Mouse (Mus musculus) forebrain, embryonic 13.5 days (tissue): ENCODE data around the gene Rps16. TPM values are rescaled to one million over a fixed set of nuclear protein-coding genes. Genes with fewer than 3 reads are reported as not detected.
"Not testable (repeated sequence)": the region's sequence is repeated elsewhere in the genome, so short reads cannot be mapped to it uniquely, and the experiment has no call there.

Source experiments
- ATAC-seq: fragments of 200-750 bp; cut with Nextera tagmentation; 2 replicates; pipeline ENCODE4 v1.8.0; 2017
- H3K27ac ChIP-seq: fragments of 300-500 bp; sonication (generic); 2 replicates; pipeline ENCODE4 v1.5.1; 2015; ENCODE audit warnings: inconsistent platforms, mild to moderate bottlenecking, moderate library complexity
- H3K27me3 ChIP-seq: fragments of 300-500 bp; sonication (generic); 2 replicates; pipeline ENCODE4 v1.6.1; 2015; ENCODE audit warnings: mild to moderate bottlenecking, inconsistent platforms
- H3K36me3 ChIP-seq: fragments of 300-500 bp; sonication (generic); 2 replicates; pipeline ENCODE4 v1.6.1; 2015; ENCODE audit warnings: mild to moderate bottlenecking, inconsistent platforms; ENCODE audit not compliant: poor library complexity, severe bottlenecking
- H3K4me1 ChIP-seq: fragments of 300-500 bp; sonication (generic); 2 replicates; pipeline ENCODE4 v1.6.1; 2015; ENCODE audit warnings: inconsistent platforms
- H3K4me2 ChIP-seq: fragments of 300-500 bp; sonication (generic); 2 replicates; pipeline ENCODE4 v1.6.1; 2015; ENCODE audit warnings: inconsistent platforms, mild to moderate bottlenecking, moderate library complexity
- H3K4me3 ChIP-seq: fragments of 300-500 bp; sonication (generic); 2 replicates; pipeline ENCODE4 v1.5.1; 2015; ENCODE audit warnings: mild to moderate bottlenecking, inconsistent platforms
- H3K9ac ChIP-seq: fragments of 300-500 bp; sonication (generic); 2 replicates; pipeline ENCODE4 v1.6.1; 2015; ENCODE audit warnings: mild to moderate bottlenecking, inconsistent platforms
- H3K9me3 ChIP-seq: fragments of 300-500 bp; sonication (generic); replicated peaks from 2 replicates; pipeline ENCODE4 v1.6.1; 2016; ENCODE audit warnings: inconsistent platforms
- WGBS: fragments of 180-500 bp; shearing (Covaris S2); methylation state at CpG from one replicate; pipeline ENCODE4 v1.1.7; 2015; 5-methylcytosine and 5-hydroxymethylcytosine counted together
- polyA plus RNA-seq: library from polyadenylated mRNA; unstranded; fragments of >200 nt; fragmentation: Nextera tagmentation; extraction: Ambion mirVana; gene quantifications from 2 replicates; pipeline ENCODE4 v1.2.1, GENCODE M21; 2015

Gene Rps16
- polyA plus RNA-seq, 1 experiment from 2014 or later, result 704 TPM

DNA sequence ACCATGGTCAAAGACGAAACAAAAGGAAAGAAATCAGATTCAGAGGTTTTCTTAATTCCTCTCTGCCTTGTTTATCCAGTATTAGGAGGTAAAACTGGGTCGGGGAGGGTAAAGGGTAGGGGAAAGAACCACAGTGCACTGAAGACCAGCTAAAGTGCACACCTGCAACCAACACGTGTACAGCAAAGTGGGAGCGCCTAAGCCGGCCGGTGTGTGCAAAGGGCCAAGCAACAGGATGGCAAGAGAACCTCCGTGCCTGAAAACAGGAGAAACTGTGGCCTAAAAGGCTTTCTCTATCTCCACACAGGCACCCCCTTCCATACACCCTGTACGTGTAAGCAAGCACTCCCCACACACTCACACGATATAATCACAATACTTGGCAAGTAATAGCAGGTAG lies 34.7 kb downstream of the Rps16 start:
- Histone ChIP-seq H3K36me3 (peaks cover 44% of the 10 kb centered on the region), H3K9ac (no peak overlapping the region), H3K4me3 (no peak overlapping the region), H3K9me3 (no peaks in the 10 kb centered on the region), H3K27me3 (0 out of 2 replicates have a peak, but pooled peaks cover 2% of the 10 kb centered on the region), H3K4me1 (peaks cover 25% of the 10 kb centered on the region), H3K27ac (no peak overlapping the region), H3K4me2 (no peak overlapping the region)
- WGBS, result 95% methylated on average over 9 of the region's 9 CpGs
- ATAC-seq, result no peak

DNA sequence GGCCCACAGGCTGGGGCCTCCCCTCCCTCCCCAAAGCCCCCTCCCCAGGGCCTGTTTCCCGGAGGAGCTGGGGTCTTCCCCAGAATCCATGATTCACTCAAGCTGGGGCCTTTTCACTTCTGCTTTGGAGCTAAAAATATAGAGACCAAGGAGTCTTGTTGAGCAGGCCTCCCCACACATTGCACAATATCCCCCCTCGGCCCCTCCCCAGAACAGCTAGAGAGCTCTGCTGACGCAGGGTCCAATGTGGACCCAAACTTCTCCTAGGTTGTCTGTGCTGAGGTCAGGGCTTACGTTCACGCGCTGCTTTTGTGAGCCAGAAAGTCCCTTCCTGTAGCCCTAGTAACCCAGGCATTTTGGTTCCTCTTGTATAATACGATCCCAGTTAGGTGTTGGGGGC lies 35.6 kb downstream of the Rps16 start:
- Histone ChIP-seq H3K9me3 (no peaks in the 10 kb centered on the region), H3K4me3 (no peak overlapping the region), H3K4me1 (peaks cover 24% of the 10 kb centered on the region), H3K27me3 (0 out of 2 replicates have a peak, but pooled peaks cover under 1% of the 10 kb centered on the region), H3K4me2 (no peak overlapping the region), H3K27ac (no peak overlapping the region), H3K36me3 (peaks cover 51% of the 10 kb centered on the region), H3K9ac (no peak overlapping the region)
- 86% methylated on average over 7 of the region's 7 CpGs for WGBS
- ATAC-seq, result no peak

DNA sequence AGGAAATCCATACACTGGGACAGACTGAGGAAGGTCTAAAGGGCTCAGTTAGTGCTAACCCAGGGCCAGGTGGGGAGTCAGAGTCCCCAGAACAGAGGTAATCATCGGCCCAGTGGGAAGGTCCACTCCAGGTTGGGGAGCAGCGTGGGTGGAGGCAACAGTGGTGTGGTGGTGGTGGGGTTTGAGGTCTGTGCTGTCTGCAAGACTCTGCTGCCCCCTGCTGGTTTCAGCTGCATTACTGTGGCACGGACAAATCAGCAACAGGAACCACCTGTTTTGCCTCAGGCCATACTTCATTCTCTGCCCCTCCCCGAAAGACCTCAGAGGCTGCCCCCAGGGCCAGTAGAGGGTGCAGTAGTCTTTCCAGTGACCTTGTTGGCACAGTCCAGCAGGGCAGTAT lies 36.0 kb downstream of the Rps16 start:
- Histone ChIP-seq H3K4me3 (no peak overlapping the region), H3K9me3 (no peaks in the 10 kb centered on the region), H3K27me3 (no peaks in the 10 kb centered on the region), H3K9ac (no peak overlapping the region), H3K27ac (no peak overlapping the region), H3K36me3 (peaks cover 51% of the 10 kb centered on the region), H3K4me2 (no peak overlapping the region), H3K4me1 (peaks cover 24% of the 10 kb centered on the region)
- peak; percentile 81 for ATAC-seq
- 22% methylated on average over 4 of the region's 4 CpGs for WGBS

DNA sequence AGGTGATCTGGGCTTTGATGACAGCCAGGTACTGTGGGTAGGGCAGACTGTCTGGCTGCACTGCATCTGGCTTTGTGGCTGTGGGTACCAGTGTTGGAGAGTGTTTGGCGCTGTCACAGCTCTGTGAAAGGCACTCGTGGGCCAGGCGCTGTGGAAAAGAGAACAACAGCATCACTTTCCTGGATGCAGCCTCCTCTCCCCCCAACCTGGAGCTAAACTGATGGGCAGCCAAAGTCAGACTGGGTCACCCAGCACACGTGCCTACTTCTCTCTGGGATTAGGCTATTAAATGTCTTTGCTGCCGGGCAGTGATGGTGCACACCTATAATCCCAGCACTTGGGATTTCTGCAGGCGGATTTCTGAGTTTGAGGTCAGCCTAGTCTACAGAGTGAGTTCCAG lies 36.4 kb downstream of the Rps16 start:
- 83% methylated on average over 6 of the region's 6 CpGs for WGBS
- H3K27ac ChIP-seq, H3K4me3 ChIP-seq, H3K27me3 ChIP-seq, H3K9ac ChIP-seq, H3K4me2 ChIP-seq, H3K9me3 ChIP-seq, ATAC-seq: not testable (repeated sequence)
- Histone ChIP-seq H3K36me3 (peaks cover 51% of the 10 kb centered on the region), H3K4me1 (peaks cover 24% of the 10 kb centered on the region)

DNA sequence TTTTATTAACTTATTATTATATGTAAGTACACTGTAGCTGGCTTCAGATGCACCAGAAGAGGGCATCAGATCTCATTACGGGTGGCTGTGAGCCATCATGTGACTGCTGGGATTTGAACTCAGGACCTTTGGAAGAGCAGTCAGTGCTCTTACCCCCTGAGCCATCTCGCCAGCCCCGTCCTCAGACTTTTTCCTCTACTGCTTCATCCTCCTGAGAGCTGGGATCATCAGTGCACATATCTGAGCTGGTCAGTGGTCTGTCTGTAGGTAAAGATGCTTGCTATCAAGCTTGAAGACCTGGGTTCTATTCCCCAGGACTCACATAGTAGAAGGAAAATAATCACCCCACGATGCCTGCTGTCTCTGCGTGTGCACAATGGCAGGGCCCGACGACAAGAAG lies 36.9 kb downstream of the Rps16 start:
- peaks cover 51% of the 10 kb centered on the region for H3K36me3 ChIP-seq
- H3K27ac ChIP-seq, H3K27me3 ChIP-seq, H3K9ac ChIP-seq, H3K4me3 ChIP-seq, H3K9me3 ChIP-seq, ATAC-seq, H3K4me2 ChIP-seq: not testable (repeated sequence)
- 87% methylated on average over 7 of the region's 7 CpGs for WGBS
- H3K4me1 ChIP-seq, result peaks cover 19% of the 10 kb centered on the region

DNA sequence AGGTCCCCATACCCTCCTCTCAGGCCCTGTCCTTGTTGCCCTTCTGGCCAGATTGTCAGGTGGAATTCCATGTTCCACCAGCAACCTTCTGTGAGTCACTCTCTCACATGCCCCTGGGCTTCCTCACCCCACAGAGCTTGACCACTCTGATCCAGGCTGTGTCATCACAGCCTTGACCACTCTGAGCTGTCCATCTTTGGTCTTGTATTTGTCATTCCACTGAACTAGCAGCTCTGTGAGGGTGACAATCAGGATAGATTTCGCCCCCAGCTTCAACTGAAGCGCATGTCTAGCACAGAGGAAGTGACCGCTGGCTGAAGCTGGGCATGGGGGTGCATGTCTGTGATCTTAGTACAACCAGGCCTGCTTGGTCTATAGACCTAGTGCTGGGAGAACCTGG lies 39.9 kb downstream of the Rps16 start:
- H3K4me2 ChIP-seq, result no peak overlapping the region
- 100% methylated on average over 3 of the region's 3 CpGs for WGBS
- peaks cover 59% of the 10 kb centered on the region for H3K36me3 ChIP-seq
- no peaks in the 10 kb centered on the region for H3K27me3 ChIP-seq
- H3K27ac ChIP-seq, result no peak overlapping the region
- H3K4me3 ChIP-seq, result no peak overlapping the region
- peaks cover 22% of the 10 kb centered on the region for H3K4me1 ChIP-seq
- no peak for ATAC-seq
- H3K9ac ChIP-seq, result no peak overlapping the region
- no peaks in the 10 kb centered on the region for H3K9me3 ChIP-seq

DNA sequence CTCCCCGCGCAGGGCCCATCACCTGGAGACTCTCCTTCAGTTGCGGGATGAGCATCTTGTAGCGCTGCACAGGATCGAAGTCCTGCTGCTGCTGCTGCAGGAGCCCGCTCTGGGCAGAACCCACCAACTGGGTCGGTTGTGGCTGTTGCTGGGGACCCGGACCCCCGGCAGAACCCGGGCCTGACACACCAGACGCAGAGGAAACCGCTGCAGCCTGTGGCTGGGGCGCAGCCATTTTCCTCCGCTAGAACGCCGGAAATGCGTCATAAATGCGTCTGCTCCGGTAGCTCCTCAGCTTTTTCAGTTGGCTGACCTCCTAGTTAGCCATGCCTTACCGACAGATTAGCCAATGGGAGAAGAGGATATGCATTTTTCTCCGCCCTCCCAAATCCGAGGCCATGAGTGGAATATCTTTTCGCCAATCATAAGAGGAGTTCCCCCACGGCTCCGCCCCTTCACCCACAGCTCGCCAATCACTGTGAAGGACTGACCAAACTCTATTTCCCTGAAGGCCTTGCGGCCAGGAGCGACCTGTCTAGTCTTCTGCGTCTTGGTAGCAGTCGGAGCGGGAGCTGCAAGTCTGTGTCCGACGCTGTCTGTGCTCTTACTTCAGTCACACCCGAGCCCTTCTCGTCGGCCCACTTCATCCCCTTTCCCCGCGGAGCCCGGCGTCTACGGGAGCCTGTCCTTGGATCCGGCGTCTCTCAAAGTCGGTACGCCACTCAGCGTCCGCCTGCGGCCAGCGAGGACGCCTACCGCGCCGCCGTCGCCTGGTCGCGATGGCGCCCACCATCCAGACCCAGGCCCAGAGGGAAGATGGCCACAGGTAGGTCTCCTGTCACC lies 42.2 kb downstream of the Rps16 start, which contains the start of the genes Med29 and Paf1:
Gene Med29 (minus strand): TSS at position 280 of the 843 bp plus-strand sequence.
Gene Paf1 (plus strand): TSS at position 523 of the 843 bp plus-strand sequence.
- Histone ChIP-seq H3K4me2 (peak within 1 kb of the TSS; percentile 92), H3K9me3 (no peaks in the 10 kb centered on the region), H3K9ac (peak within 1 kb of the TSS; percentile 90), H3K27ac (peak within 1 kb of the TSS; percentile 75), H3K27me3 (no peaks in the 10 kb centered on the region), H3K4me1 (peaks cover 22% of the 10 kb centered on the region), H3K36me3 (peaks cover 63% of the 10 kb centered on the region), H3K4me3 (peak within 1 kb of the TSS; percentile 91)
- ATAC-seq, result peak; percentile 99
- WGBS, result under 1% methylated on average over 56 of the region's 58 CpGs

DNA sequence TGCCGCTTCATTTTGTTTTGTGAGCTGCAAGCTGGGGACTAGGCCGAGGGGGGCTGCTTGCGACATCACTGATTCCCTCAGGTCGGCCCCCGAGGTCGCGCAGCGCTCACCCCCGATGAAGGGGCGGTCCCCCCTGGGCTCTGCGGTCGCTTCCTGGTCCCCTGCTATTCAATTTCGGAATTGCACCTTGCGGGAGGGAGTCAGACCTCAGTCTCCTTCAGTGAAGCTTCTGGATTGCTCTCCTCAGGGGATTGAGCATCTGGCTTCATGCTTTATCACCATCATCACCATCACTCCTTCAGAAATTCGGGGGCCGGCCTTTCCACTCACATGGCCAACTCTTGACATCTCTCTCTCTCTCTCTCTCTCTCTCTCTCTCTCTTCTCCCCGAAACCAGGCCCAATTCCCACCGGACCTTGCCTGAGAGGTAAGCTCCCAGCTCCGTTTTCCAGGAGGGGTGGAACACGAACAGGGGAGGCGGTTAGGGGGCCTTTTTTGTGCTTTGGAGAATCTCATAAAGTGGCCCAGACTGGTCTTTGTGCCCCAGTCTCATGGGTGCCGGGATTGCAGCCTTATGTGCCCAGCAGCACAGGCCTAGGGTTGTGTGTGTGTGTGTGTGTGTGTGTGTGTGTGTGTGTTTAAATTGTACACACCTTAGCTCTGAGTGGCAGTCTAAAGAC lies 43.0 kb downstream of the Rps16 start:
- no peak for ATAC-seq
- Histone ChIP-seq H3K9me3 (no peaks in the 10 kb centered on the region), H3K27me3 (no peaks in the 10 kb centered on the region), H3K4me1 (peaks cover 22% of the 10 kb centered on the region), H3K27ac (peak overlapping the region; percentile 75), H3K4me3 (peak overlapping the region; percentile 91), H3K36me3 (peaks cover 63% of the 10 kb centered on the region), H3K9ac (peak overlapping the region; percentile 90), H3K4me2 (peak overlapping the region; percentile 92)
- 6% methylated on average over 22 of the region's 22 CpGs for WGBS

DNA sequence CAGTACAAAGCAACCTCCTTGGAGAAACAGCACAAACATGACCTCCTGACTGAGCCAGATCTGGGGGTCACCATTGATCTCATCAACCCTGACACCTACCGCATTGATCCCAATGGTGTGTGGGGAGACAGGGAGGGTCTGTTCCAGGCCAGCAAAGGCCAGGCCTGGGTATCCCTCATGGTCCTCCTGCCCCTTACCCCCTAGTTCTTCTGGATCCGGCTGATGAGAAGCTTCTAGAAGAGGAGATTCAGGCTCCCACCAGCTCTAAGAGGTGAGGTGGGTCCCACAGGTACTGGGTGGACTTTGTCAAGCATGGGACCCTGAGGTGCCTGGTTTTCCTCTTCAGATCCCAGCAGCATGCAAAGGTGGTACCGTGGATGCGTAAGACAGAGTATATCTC lies 45.0 kb downstream of the Rps16 start:
- H3K36me3 ChIP-seq, result peaks cover 63% of the 10 kb centered on the region
- no peak overlapping the region for H3K9ac ChIP-seq
- H3K4me1 ChIP-seq, result peaks cover 22% of the 10 kb centered on the region
- H3K27ac ChIP-seq, result no peak overlapping the region
- H3K27me3 ChIP-seq, result no peaks in the 10 kb centered on the region
- H3K9me3 ChIP-seq, result no peaks in the 10 kb centered on the region
- no peak overlapping the region for H3K4me3 ChIP-seq
- ATAC-seq, result no peak
- 97% methylated on average over 4 of the region's 4 CpGs for WGBS
- no peak overlapping the region for H3K4me2 ChIP-seq

DNA sequence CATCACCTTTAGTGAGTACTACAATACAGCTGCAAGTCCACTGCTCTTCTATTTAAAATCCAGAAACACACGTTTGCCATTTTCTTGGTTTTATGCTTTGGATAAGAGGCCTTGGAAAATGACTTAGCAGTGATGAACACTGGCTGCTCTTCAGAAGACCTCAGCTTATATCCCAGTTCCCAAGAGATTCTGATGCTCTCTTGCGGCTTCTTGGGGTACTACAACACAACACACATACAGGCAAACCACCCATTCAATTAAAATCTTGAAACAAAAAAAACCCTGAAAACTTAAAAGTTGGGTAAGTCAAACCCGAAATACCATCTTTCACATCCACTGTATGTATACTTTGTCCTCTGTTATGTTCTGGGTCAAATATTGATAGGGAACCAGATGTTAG lies 47.5 kb downstream of the Rps16 start:
- Histone ChIP-seq H3K4me1 (peaks cover 10% of the 10 kb centered on the region), H3K4me2 (no peak overlapping the region), H3K4me3 (no peak overlapping the region), H3K9me3 (no peaks in the 10 kb centered on the region), H3K36me3 (peaks cover 83% of the 10 kb centered on the region), H3K9ac (no peak overlapping the region), H3K27me3 (no peaks in the 10 kb centered on the region), H3K27ac (no peak overlapping the region)
- WGBS, result 70% methylated on average over 3 of the region's 3 CpGs
- ATAC-seq, result no peak

DNA sequence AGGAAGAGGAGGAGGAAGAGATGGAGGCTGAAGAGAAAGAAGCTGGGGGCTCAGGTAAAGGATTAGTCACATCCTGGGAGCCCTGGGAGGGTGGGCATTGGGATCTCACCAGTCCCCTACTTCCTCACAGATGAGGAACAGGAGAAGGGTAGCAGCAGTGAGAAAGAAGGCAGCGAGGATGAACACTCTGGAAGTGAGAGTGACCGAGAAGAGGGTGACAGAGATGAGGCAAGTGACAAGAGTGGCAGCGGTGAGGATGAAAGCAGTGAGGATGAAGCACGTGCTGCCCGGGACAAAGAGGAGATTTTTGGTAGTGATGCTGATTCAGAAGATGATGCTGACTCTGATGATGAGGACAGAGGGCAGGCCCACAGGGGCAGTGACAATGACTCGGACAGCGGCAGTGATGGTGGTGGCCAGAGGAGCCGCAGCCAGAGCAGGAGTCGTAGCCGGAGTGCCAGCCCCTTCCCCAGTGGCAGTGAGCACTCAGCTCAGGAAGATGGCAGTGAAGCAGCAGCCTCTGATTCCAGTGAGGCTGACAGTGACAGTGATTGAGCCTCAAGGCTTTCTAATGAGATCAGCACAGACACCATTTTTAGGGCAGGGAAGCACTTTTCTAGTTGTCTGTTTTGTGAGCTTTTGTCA lies 48.4 kb downstream of the Rps16 start:
- Histone ChIP-seq H3K4me3 (no peak overlapping the region), H3K9ac (no peak overlapping the region), H3K9me3 (no peaks in the 10 kb centered on the region), H3K27me3 (no peaks in the 10 kb centered on the region), H3K27ac (no peak overlapping the region), H3K4me2 (no peak overlapping the region), H3K4me1 (peaks cover 3% of the 10 kb centered on the region), H3K36me3 (peaks cover 91% of the 10 kb centered on the region)
- no peak for ATAC-seq
- 92% methylated on average over 10 of the region's 10 CpGs for WGBS

DNA sequence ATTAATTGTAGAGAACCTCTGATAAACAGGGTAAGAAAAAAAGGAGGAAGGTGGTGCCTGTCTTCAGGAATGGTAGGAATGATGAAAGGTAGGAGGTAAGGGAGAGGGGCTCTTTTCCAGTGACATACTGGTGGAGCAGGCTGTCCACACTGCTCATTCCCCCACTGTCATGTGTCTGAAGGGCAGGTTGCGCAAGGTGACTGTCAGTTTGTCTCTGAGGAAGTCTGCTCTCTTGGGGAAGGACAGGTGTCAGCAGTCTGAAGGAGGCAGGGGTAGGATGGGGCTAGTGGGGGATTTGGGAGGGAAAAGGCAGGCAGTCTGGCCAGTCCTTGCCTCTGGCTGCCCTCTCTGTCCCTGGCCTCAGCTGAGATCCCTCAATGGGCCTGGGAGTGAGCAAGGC lies 50.6 kb downstream of the Rps16 start:
- H3K27ac ChIP-seq, result no peak overlapping the region
- WGBS, result 94% methylated on average over 1 of the region's 1 CpGs
- H3K4me1 ChIP-seq, result no peaks in the 10 kb centered on the region
- ATAC-seq, result no peak; the same call in 1 of the 2 replicates
- no peak overlapping the region for H3K4me2 ChIP-seq
- H3K36me3 ChIP-seq, result peaks cover 96% of the 10 kb centered on the region
- no peak overlapping the region for H3K4me3 ChIP-seq
- no peak overlapping the region for H3K9ac ChIP-seq
- H3K9me3 ChIP-seq, result no peaks in the 10 kb centered on the region
- H3K27me3 ChIP-seq, result no peaks in the 10 kb centered on the region
